Mouse (Mus musculus): ENCODE measurements around the gene Kcnma1.

Gene Kcnma1

GRCm38 (mm10) chr14:23565931-23566330 is 448.4 kb downstream of the Kcnma1 start:
- H3K4me1 ChIP-seq (replicated peaks; ENCODE audit: low read depth, low read length), result peaks cover 21% of the 10 kb centered on the region
- H3K9me3 ChIP-seq (ENCODE audit: low read length), result peaks cover 32% of the 10 kb centered on the region
- peaks cover 29% of the 10 kb centered on the region for H3K27me3 ChIP-seq (ENCODE audit: insufficient read depth, low read length)
- no peaks in the 10 kb centered on the region for H3K36me3 ChIP-seq (ENCODE audit: insufficient read depth, low read length)
- TF ChIP-seq CTCF (conservative IDR thresholded peaks at IDR 0.05; ENCODE audit: low read length) (no peak), POU5F1 (IDR thresholded peaks at IDR 0.05; ENCODE audit: borderline replicate concordance, low read length) (no peak), NANOG (IDR thresholded peaks at IDR 0.05; ENCODE audit: borderline replicate concordance, low read length) (no peak)
- H3K4me3 ChIP-seq (replicated peaks; ENCODE audit: low read length), result no peak overlapping the region

- Histone ChIP-seq H3K36me3 (ENCODE audit: insufficient read depth, low read length) (no peaks in the 10 kb centered on the region), H3K4me3 (replicated peaks; ENCODE audit: low read length) (no peak overlapping the region), H3K9me3 (ENCODE audit: low read length) (peaks cover 32% of the 10 kb centered on the region), H3K4me1 (replicated peaks; ENCODE audit: low read depth, low read length) (peaks cover 21% of the 10 kb centered on the region), H3K27me3 (ENCODE audit: insufficient read depth, low read length) (peaks cover 40% of the 10 kb centered on the region)
- TF ChIP-seq POU5F1 (IDR thresholded peaks at IDR 0.05; ENCODE audit: borderline replicate concordance, low read length) (no peak), CTCF (conservative IDR thresholded peaks at IDR 0.05; ENCODE audit: low read length) (no peak), NANOG (IDR thresholded peaks at IDR 0.05; ENCODE audit: borderline replicate concordance, low read length) (no peak)
Measured at GRCm38 (mm10) chr14:23564474-23564873, 449.8 kb downstream of the Kcnma1 start.

GRCm38 (mm10) chr14:23563180-23563579 is 451.1 kb downstream of the Kcnma1 start:
- Histone ChIP-seq H3K4me3 (replicated peaks; ENCODE audit: low read length) (no peak overlapping the region), H3K9me3 (ENCODE audit: low read length) (peaks cover 32% of the 10 kb centered on the region), H3K27me3 (ENCODE audit: insufficient read depth, low read length) (peaks cover 44% of the 10 kb centered on the region), H3K36me3 (ENCODE audit: insufficient read depth, low read length) (no peaks in the 10 kb centered on the region), H3K4me1 (replicated peaks; ENCODE audit: low read depth, low read length) (peaks cover 21% of the 10 kb centered on the region)
- TF ChIP-seq POU5F1 (IDR thresholded peaks at IDR 0.05; ENCODE audit: borderline replicate concordance, low read length), result peak; percentile 52; the same call in 1 of the 2 replicates
- no peak for TF ChIP-seq CTCF (conservative IDR thresholded peaks at IDR 0.05; ENCODE audit: low read length)
- TF ChIP-seq NANOG (IDR thresholded peaks at IDR 0.05; ENCODE audit: borderline replicate concordance, low read length), result peak; percentile 75

- Histone ChIP-seq H3K27me3 (ENCODE audit: insufficient read depth, low read length) (peaks cover 22% of the 10 kb centered on the region), H3K4me3 (replicated peaks; ENCODE audit: low read length) (no peak overlapping the region), H3K9me3 (ENCODE audit: low read length) (no peaks in the 10 kb centered on the region; the same call in none of the 2 replicates), H3K36me3 (ENCODE audit: insufficient read depth, low read length) (no peaks in the 10 kb centered on the region), H3K4me1 (replicated peaks; ENCODE audit: low read depth, low read length) (no peaks in the 10 kb centered on the region)
- no peak for TF ChIP-seq CTCF (conservative IDR thresholded peaks at IDR 0.05; ENCODE audit: low read length)
- TF ChIP-seq NANOG (IDR thresholded peaks at IDR 0.05; ENCODE audit: borderline replicate concordance, low read length), result no peak
- no peak for TF ChIP-seq POU5F1 (IDR thresholded peaks at IDR 0.05; ENCODE audit: borderline replicate concordance, low read length)
Measured at GRCm38 (mm10) chr14:23555647-23556046, 458.6 kb downstream of the Kcnma1 start.

GRCm38 (mm10) chr14:23552252-23552974 is 461.9 kb downstream of the Kcnma1 start:
- H3K4me1 ChIP-seq (replicated peaks; ENCODE audit: low read depth, low read length), result no peaks in the 10 kb centered on the region
- no peak overlapping the region for H3K4me3 ChIP-seq (replicated peaks; ENCODE audit: low read length)
- no peak for TF ChIP-seq CTCF (conservative IDR thresholded peaks at IDR 0.05; ENCODE audit: low read length)
- no peak for TF ChIP-seq POU5F1 (IDR thresholded peaks at IDR 0.05; ENCODE audit: borderline replicate concordance, low read length)
- TF ChIP-seq NANOG (IDR thresholded peaks at IDR 0.05; ENCODE audit: borderline replicate concordance, low read length), result no peak
- no peaks in the 10 kb centered on the region for H3K36me3 ChIP-seq (ENCODE audit: insufficient read depth, low read length)
- no peaks in the 10 kb centered on the region for H3K9me3 ChIP-seq (ENCODE audit: low read length)
- H3K27me3 ChIP-seq (ENCODE audit: insufficient read depth, low read length), result no peaks in the 10 kb centered on the region

GRCm38 (mm10) chr14:23550467-23550866 is 463.8 kb downstream of the Kcnma1 start:
- H3K4me1 ChIP-seq (replicated peaks; ENCODE audit: low read depth, low read length), result no peaks in the 10 kb centered on the region
- no peaks in the 10 kb centered on the region for H3K27me3 ChIP-seq (ENCODE audit: insufficient read depth, low read length)
- no peaks in the 10 kb centered on the region for H3K9me3 ChIP-seq (ENCODE audit: low read length)
- H3K36me3 ChIP-seq (ENCODE audit: insufficient read depth, low read length), result no peaks in the 10 kb centered on the region
- TF ChIP-seq POU5F1 (IDR thresholded peaks at IDR 0.05; ENCODE audit: borderline replicate concordance, low read length), result no peak
- TF ChIP-seq NANOG (IDR thresholded peaks at IDR 0.05; ENCODE audit: borderline replicate concordance, low read length), result no peak
- TF ChIP-seq CTCF (conservative IDR thresholded peaks at IDR 0.05; ENCODE audit: low read length), result no peak
- H3K4me3 ChIP-seq (replicated peaks; ENCODE audit: low read length), result no peak overlapping the region

GRCm38 (mm10) chr14:23542131-23542530 is 472.2 kb downstream of the Kcnma1 start:
- Histone ChIP-seq H3K4me1 (replicated peaks; ENCODE audit: low read depth, low read length) (no peaks in the 10 kb centered on the region), H3K27me3 (ENCODE audit: insufficient read depth, low read length) (no peaks in the 10 kb centered on the region), H3K9me3 (ENCODE audit: low read length) (peaks cover 55% of the 10 kb centered on the region), H3K36me3 (ENCODE audit: insufficient read depth, low read length) (no peaks in the 10 kb centered on the region), H3K4me3 (replicated peaks; ENCODE audit: low read length) (no peak overlapping the region)
- TF ChIP-seq NANOG (IDR thresholded peaks at IDR 0.05; ENCODE audit: borderline replicate concordance, low read length), result no peak
- TF ChIP-seq CTCF (conservative IDR thresholded peaks at IDR 0.05; ENCODE audit: low read length), result no peak
- no peak for TF ChIP-seq POU5F1 (IDR thresholded peaks at IDR 0.05; ENCODE audit: borderline replicate concordance, low read length)

- H3K4me3 ChIP-seq (replicated peaks; ENCODE audit: low read length), result no peak overlapping the region
- no peaks in the 10 kb centered on the region for H3K36me3 ChIP-seq (ENCODE audit: insufficient read depth, low read length)
- peaks cover 58% of the 10 kb centered on the region for H3K9me3 ChIP-seq (ENCODE audit: low read length)
- no peak for TF ChIP-seq CTCF (conservative IDR thresholded peaks at IDR 0.05; ENCODE audit: low read length)
- TF ChIP-seq NANOG (IDR thresholded peaks at IDR 0.05; ENCODE audit: borderline replicate concordance, low read length), result no peak
- TF ChIP-seq POU5F1 (IDR thresholded peaks at IDR 0.05; ENCODE audit: borderline replicate concordance, low read length), result no peak
- no peaks in the 10 kb centered on the region for H3K4me1 ChIP-seq (replicated peaks; ENCODE audit: low read depth, low read length)
- H3K27me3 ChIP-seq (ENCODE audit: insufficient read depth, low read length), result no peaks in the 10 kb centered on the region
Measured at GRCm38 (mm10) chr14:23539621-23540020, 474.7 kb downstream of the Kcnma1 start.
